Mouse (Mus musculus): Measurements from ENCODE around the gene Itgax. TPM values are rescaled to one million over a fixed set of nuclear protein-coding genes. Genes with fewer than 3 reads are reported as not detected.
A peak's percentile ranks its signal among the peaks of the same experiment; 100 is the strongest.

Itgax gene
- total RNA-seq (2021), result under 1 TPM in 1 of 2 experiments, not detected in 1; 0.07 TPM
- long read RNA-seq, experiment 1, result 0 reads
- long read RNA-seq, experiment 2, result 0 reads

- Histone ChIP-seq H3K4me3 (no peak within 1 kb of the TSS), H3K27ac (no peak within 1 kb of the TSS)
- no peak for TF ChIP-seq CTCF (IDR thresholded peaks at IDR 0.05)
- no peak for DNase-seq (ENCODE audit: extremely low spot score in 1 of 2, low spot score in 2 of 2)
- intact Hi-C loops (cut with DNase I), result no loop called here
Observed at GRCm38 (mm10) chr7:128128741-128129720, at the start of gene Itgax. Gene Itgax (plus strand): TSS chr7:128129547.

GRCm38 (mm10) chr7:128080012-128080411 lies 49.3 kb upstream of the Itgax start:
- no peak overlapping the region for H3K4me3 ChIP-seq
- TF ChIP-seq CTCF (IDR thresholded peaks at IDR 0.05), result no peak
- no peak overlapping the region for H3K27ac ChIP-seq
- no peak for DNase-seq (ENCODE audit: extremely low spot score in 1 of 2, low spot score in 2 of 2)
- intact Hi-C loops (cut with DNase I), result no loop called here

- DNase-seq (ENCODE audit: extremely low spot score in 1 of 2, low spot score in 2 of 2), result no peak
Observed at GRCm38 (mm10) chr7:128089141-128089540, 40.2 kb upstream of the Itgax start.

GRCm38 (mm10) chr7:128098135-128098534 lies 31.2 kb upstream of the Itgax start:
- no peak overlapping the region for H3K27ac ChIP-seq
- no peak for DNase-seq (ENCODE audit: extremely low spot score in 1 of 2, low spot score in 2 of 2)
- intact Hi-C loops (cut with DNase I), result loop anchor here (2.0 kb wide), 1 partner anchor 111 kb away; no protein-coding TSS in a partner anchor
- H3K4me3 ChIP-seq, result no peak overlapping the region
- TF ChIP-seq CTCF (IDR thresholded peaks at IDR 0.05), result peak; percentile 33

More at GRCm38 (mm10) chr7:128089141-128089540, 40.2 kb upstream of the Itgax start:
- no peak overlapping the region for H3K4me3 ChIP-seq
- no peak overlapping the region for H3K27ac ChIP-seq
- no peak for TF ChIP-seq CTCF (IDR thresholded peaks at IDR 0.05)
- intact Hi-C loops (cut with DNase I), result no loop called here

- no peak overlapping the region for H3K27ac ChIP-seq
- intact Hi-C loops (cut with DNase I), result no loop called here
Observed at GRCm38 (mm10) chr7:128100742-128101357, 28.5 kb upstream of the Itgax start.

GRCm38 (mm10) chr7:128105246-128105645 lies 24.1 kb upstream of the Itgax start:
- Histone ChIP-seq H3K4me3 (no peak overlapping the region), H3K27ac (no peak overlapping the region)
- intact Hi-C loops (cut with DNase I), result no loop called here
- no peak; the same call in 1 of the 2 replicates for TF ChIP-seq CTCF (IDR thresholded peaks at IDR 0.05)
- peak; percentile 11 to 15 for DNase-seq (ENCODE audit: extremely low spot score in 1 of 2, low spot score in 2 of 2)

More at GRCm38 (mm10) chr7:128100742-128101357, 28.5 kb upstream of the Itgax start:
- TF ChIP-seq CTCF (IDR thresholded peaks at IDR 0.05), result no peak; the same call in 1 of the 2 replicates
- H3K4me3 ChIP-seq, result no peak overlapping the region
- no peak for DNase-seq (ENCODE audit: extremely low spot score in 1 of 2, low spot score in 2 of 2)

GRCm38 (mm10) chr7:128107462-128107861 lies 21.9 kb upstream of the Itgax start:
- DNase-seq (ENCODE audit: extremely low spot score in 1 of 2, low spot score in 2 of 2), result no peak
- TF ChIP-seq CTCF (IDR thresholded peaks at IDR 0.05), result no peak
- intact Hi-C loops (cut with DNase I), result no loop called here
- no peak overlapping the region for H3K4me3 ChIP-seq
- H3K27ac ChIP-seq, result no peak overlapping the region

GRCm38 (mm10) chr7:128110314-128110713 lies 19.0 kb upstream of the Itgax start:
- H3K4me3 ChIP-seq, result no peak overlapping the region

GRCm38 (mm10) chr7:128112131-128112530 lies 17.2 kb upstream of the Itgax start:
- Histone ChIP-seq H3K4me3 (no peak overlapping the region), H3K27ac (no peak overlapping the region)
- intact Hi-C loops (cut with DNase I), result no loop called here
- DNase-seq (ENCODE audit: extremely low spot score in 1 of 2, low spot score in 2 of 2), result no peak
- TF ChIP-seq CTCF (IDR thresholded peaks at IDR 0.05), result no peak

More at GRCm38 (mm10) chr7:128110314-128110713, 19.0 kb upstream of the Itgax start:
- H3K27ac ChIP-seq, result no peak overlapping the region
- intact Hi-C loops (cut with DNase I), result no loop called here
- DNase-seq (ENCODE audit: extremely low spot score in 1 of 2, low spot score in 2 of 2), result no peak
- TF ChIP-seq CTCF (IDR thresholded peaks at IDR 0.05), result no peak

GRCm38 (mm10) chr7:128114371-128115105 lies 14.8 kb upstream of the Itgax start:
- intact Hi-C loops (cut with DNase I), result no loop called here
- DNase-seq (ENCODE audit: extremely low spot score in 1 of 2, low spot score in 2 of 2), result no peak
- TF ChIP-seq CTCF (IDR thresholded peaks at IDR 0.05), result no peak
- no peak overlapping the region for H3K27ac ChIP-seq
- H3K4me3 ChIP-seq, result no peak overlapping the region

GRCm38 (mm10) chr7:128115211-128115958 lies 14.0 kb upstream of the Itgax start:
- intact Hi-C loops (cut with DNase I), result no loop called here
- Histone ChIP-seq H3K4me3 (no peak overlapping the region), H3K27ac (no peak overlapping the region)
- DNase-seq (ENCODE audit: extremely low spot score in 1 of 2, low spot score in 2 of 2), result no peak
- no peak for TF ChIP-seq CTCF (IDR thresholded peaks at IDR 0.05)

All from left cerebral cortex, adult 2 months (tissue).